Mouse (Mus musculus) liver, adult 2 months (tissue): ENCODE measurements around the gene Il4. TPM values are rescaled to one million over a fixed set of nuclear protein-coding genes. Genes with fewer than 3 reads are reported as not detected.

Source experiments
- DNase-seq: peaks from one replicate; pipeline ENCODE4 v3.0.0-alpha.2; 2011; ENCODE audit warnings: low read depth, low spot score; ENCODE audit errors: extremely low read depth
- H3K27ac ChIP-seq: fragments of 200-500 bp; replicated peaks from 2 replicates; pipeline ENCODE4 v1.5.1; 2012; ENCODE audit warnings: low read depth, mild to moderate bottlenecking, control low read depth, inconsistent platforms, low read length; ENCODE audit not compliant: insufficient read depth
- H3K27me3 ChIP-seq: fragments of 200-500 bp; 2 replicates; pipeline ENCODE4 v1.6.1; 2012; ENCODE audit warnings: mild to moderate bottlenecking, moderate library complexity, low read length, inconsistent platforms; ENCODE audit not compliant: control insufficient read depth, insufficient read depth
- H3K36me3 ChIP-seq: fragments of 200-500 bp; 2 replicates; pipeline ENCODE4 v1.6.1; 2012; ENCODE audit warnings: low read length, inconsistent platforms; ENCODE audit not compliant: control insufficient read depth, insufficient read depth
- H3K4me1 ChIP-seq: fragments of 200-500 bp; 2 replicates; pipeline ENCODE4 v1.6.1; 2011; ENCODE audit warnings: low read length; ENCODE audit not compliant: control insufficient read depth, insufficient read depth
- H3K4me3 ChIP-seq: fragments of 200-500 bp; 2 replicates; pipeline ENCODE4 v1.5.1; 2011; ENCODE audit warnings: low read depth, mild to moderate bottlenecking, control low read depth, low read length, moderate library complexity; ENCODE audit not compliant: insufficient read depth
- H3K79me2 ChIP-seq: fragments of 200-500 bp; 2 replicates; pipeline ENCODE4 v1.6.1; 2012; ENCODE audit warnings: inconsistent platforms, mild to moderate bottlenecking, low read length, moderate library complexity; ENCODE audit not compliant: control insufficient read depth, insufficient read depth
- H3K9ac ChIP-seq: fragments of 200-500 bp; 2 replicates; pipeline ENCODE4 v1.6.1; 2012; ENCODE audit warnings: low read depth, mild to moderate bottlenecking, control low read depth, inconsistent platforms, low read length
- CTCF ChIP-seq: fragments of 200-500 bp; IDR thresholded peaks from 2 replicates; pipeline ENCODE4 v1.5.1; 2011; ENCODE audit warnings: low read depth, low read length, control low read depth
- POLR2A ChIP-seq: fragments of 200-500 bp; IDR thresholded peaks from 2 replicates; pipeline ENCODE4 v1.6.1; 2011; ENCODE audit warnings: low read length, control low read depth; ENCODE audit not compliant: insufficient read depth; ENCODE audit errors: extremely low read depth
- WGBS: fragments of 180-500 bp; shearing (Covaris S2); methylation state at CpG from one replicate; pipeline ENCODE4 v1.1.7; 2018; 5-methylcytosine and 5-hydroxymethylcytosine counted together
- polyA plus RNA-seq: library from polyadenylated mRNA; depleted of rRNA; stranded (reverse); fragments of >200 nt; gene quantifications from 2 replicates; pipeline ENCODE4 v1.2.3, GENCODE M21; 2012
- total RNA-seq: library from RNA; depleted of rRNA; stranded (reverse); fragments of >200 nt; gene quantifications from 2 replicates; pipeline ENCODE4 v1.2.3, GENCODE M21; 2014

Il4 gene
- total and polyA plus RNA-seq, 2 experiments: 0.17 TPM; not detected in 1

DNA sequence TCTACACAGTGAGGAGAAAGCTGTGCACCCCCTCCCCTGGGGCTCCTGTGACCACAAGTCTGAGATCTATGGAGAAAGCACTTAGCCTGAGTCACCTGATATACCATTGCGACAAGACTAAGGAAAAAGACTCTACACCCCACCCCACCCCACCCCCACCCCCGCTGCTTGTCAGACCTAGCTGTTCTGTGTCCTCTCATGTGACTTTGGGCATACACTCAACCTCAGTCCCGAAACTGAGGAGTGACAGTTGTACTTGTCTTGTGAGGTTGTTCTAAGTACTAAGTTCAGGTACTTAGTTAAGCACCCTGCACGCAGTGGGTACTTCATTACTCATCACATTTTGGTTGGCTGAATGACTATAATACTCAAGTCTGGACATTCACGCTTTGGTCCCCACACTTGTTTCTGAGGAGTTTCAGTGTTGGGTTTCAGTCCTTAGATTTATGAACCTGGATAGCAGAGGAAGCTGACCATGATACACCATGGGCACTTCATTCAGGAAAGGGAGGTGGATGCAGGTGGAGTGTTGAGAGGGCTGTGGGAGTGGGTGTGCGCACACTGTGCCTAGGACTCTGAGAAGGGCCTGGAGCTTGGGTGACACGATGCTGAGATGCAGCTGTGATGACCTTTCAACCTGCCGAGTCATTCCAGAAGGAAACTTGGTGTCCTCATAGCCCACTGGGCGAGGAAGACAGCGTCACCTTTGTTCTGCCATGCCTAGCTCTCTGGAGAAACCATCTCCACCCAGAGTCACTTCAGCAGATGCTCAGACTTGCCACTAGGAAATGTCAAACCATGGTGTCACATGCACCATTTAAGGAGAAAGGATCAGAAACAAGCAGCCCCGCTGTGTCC is 3.3 kb upstream of the Il4 start:
- TF ChIP-seq POLR2A: no peak
- no peak for TF ChIP-seq CTCF
- H3K27ac ChIP-seq: no peak overlapping the region
- no peak overlapping the region for H3K9ac ChIP-seq
- H3K36me3 ChIP-seq: no peaks in the 10 kb centered on the region
- H3K27me3 ChIP-seq: no peaks in the 10 kb centered on the region
- no peak for DNase-seq
- H3K4me1 ChIP-seq: no peaks in the 10 kb centered on the region
- WGBS: 90% methylated on average over 11 of the region's 11 CpGs
- H3K4me3 ChIP-seq: no peak overlapping the region
- H3K79me2 ChIP-seq: no peaks in the 10 kb centered on the region

DNA sequence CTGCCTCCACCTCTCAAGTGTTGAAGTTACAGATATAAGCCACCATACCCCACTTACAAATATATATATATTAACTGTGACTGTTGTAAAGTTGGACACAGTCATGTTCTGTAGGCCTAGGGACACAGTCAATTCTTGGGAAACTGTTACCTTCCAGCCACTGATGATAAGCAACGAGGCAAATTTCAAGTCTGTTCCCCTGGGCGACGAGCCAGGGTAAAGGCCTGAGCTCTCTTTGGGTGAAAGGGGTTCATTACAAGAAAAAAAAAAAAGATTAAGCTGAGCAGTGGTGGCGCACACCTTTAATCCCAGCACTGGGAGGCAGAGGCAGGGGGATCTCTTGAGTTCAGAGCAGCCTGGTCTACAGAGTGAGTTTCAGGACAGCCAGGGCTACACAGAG is 1.6 kb upstream of the Il4 start:
- no peak overlapping the region for H3K9ac ChIP-seq

DNA sequence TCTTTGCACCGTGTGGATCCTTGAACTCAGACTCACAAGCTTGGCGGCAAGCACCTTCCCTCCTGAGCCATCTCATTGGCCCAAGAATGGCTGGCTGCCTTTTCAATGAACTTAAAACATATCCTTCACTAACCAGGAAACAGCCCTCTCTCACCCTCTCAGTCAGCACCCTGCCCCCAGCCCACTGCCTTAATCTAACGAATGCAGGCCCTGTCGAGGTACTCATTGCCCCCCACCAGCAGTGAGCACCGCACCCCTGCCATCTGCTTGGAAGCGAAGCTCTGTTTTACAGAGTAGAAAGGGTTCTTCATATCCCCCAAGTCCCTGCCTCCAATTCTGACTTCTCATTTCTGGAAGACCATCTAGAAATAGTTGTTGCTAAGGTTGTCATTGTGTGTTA is 959 bp upstream of the Il4 start:
- no peak for DNase-seq
- Histone ChIP-seq H3K27ac (no peak overlapping the region), H3K9ac (no peak overlapping the region), H3K4me3 (no peak overlapping the region), H3K27me3 (no peaks in the 10 kb centered on the region), H3K4me1 (no peaks in the 10 kb centered on the region), H3K36me3 (no peaks in the 10 kb centered on the region), H3K79me2 (no peaks in the 10 kb centered on the region)
- 74% methylated on average over 6 of the region's 6 CpGs for WGBS
- TF ChIP-seq POLR2A: no peak
- no peak for TF ChIP-seq CTCF

More for the DNA sequence above, 1.6 kb upstream of the Il4 start:
- no peaks in the 10 kb centered on the region for H3K36me3 ChIP-seq
- WGBS: 88% methylated on average over 4 of the region's 4 CpGs
- H3K4me1 ChIP-seq: no peaks in the 10 kb centered on the region
- no peaks in the 10 kb centered on the region for H3K79me2 ChIP-seq
- no peak for DNase-seq
- no peak for TF ChIP-seq CTCF
- TF ChIP-seq POLR2A: no peak
- no peak overlapping the region for H3K4me3 ChIP-seq
- H3K27me3 ChIP-seq: no peaks in the 10 kb centered on the region
- no peak overlapping the region for H3K27ac ChIP-seq

DNA sequence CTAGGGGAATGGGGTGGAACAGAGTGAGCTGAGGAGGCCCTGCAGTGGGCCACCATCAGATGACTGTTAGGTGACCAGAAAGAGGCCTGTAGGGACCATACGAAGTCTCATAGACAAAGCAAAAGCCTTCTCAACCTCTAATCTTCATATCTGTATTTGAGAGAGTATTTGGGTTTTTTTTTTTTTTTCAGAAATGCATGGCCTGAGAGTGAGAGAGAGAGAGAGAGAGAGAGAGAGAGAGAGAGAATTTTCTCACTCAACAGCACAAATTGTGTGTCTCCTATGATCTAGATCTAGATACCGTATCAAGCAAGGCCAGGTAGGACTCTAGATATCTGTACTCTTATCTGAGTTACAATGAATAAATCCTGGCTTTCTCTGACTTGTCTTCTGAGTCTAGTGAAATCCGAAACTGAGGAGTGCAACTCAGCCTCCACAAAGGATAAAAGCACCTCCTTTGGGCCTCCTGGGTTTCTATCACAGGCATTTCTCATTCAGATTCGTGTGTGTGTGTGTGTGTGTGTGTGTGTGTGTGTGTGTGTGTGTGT is 833 bp downstream of the Il4 start:
- no peaks in the 10 kb centered on the region for H3K79me2 ChIP-seq
- H3K36me3 ChIP-seq: no peaks in the 10 kb centered on the region
- H3K27ac ChIP-seq: no peak overlapping the region
- no peaks in the 10 kb centered on the region for H3K27me3 ChIP-seq
- 73% methylated on average over 4 of the region's 4 CpGs for WGBS
- no peak overlapping the region for H3K4me3 ChIP-seq
- H3K4me1 ChIP-seq: no peaks in the 10 kb centered on the region
- DNase-seq: no peak
- TF ChIP-seq POLR2A: no peak
- no peak for TF ChIP-seq CTCF
- no peak overlapping the region for H3K9ac ChIP-seq

DNA sequence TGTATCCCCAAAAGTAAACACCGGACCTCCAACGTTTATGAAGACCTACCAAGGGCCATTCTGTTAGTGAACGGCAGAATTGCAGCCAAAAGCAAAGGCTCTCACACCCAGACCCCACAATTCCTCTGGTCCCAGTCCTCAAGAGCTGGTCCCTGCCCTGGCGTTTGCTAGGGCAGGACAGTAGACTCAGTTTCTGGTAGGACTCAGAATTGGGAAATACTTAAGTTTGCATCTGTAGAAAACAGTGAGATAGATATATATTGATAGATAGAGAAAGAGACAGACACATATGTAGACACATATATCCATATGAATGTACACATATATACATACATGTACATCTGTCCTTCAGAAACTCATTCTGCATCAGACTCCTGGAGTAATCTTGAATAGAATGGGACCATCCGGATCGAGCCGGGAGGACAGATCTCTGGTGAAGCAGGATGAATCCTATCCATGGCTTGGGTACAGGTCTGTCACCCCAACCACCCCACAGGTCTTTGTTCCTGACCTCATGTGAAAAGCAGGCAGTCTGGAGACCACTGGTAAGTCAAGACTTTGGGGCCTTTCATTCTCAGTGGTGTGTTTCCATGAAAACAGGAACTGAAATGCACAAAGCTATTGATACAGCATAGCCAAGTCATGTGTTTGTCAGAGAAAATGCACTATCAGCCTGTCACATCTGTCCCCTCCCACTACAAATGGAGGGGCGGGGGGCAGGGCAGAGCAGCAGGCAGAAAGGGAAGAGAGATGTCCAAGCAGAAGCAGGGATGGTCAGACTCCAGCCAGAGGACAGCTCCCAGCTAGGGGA is 1.5 kb downstream of the Il4 start:
- H3K27me3 ChIP-seq: no peaks in the 10 kb centered on the region
- 60% methylated on average over 8 of the region's 8 CpGs for WGBS
- no peaks in the 10 kb centered on the region for H3K79me2 ChIP-seq
- TF ChIP-seq POLR2A (no peak), CTCF (no peak)
- H3K27ac ChIP-seq: no peak overlapping the region
- no peaks in the 10 kb centered on the region for H3K36me3 ChIP-seq
- H3K4me1 ChIP-seq: no peaks in the 10 kb centered on the region
- DNase-seq: peak; percentile 8
- H3K9ac ChIP-seq: no peak overlapping the region
- no peak overlapping the region for H3K4me3 ChIP-seq
